12 mouse cellular contexts compared by ENCODE assay signal in genomic region chr3:135556851-135557662, GRCm38 (mm10).
DNase-seq lines count a peak whose midpoint lies in the region.
"Had no signal": no experiment of that assay in that cellular context is flagged by ENCODE, and none has a peak within 500 bp of the region (broad histone marks: within the 10 kb centered on the region; RNA-seq: fewer than 3 reads in every experiment).

No protein-coding gene starts in this region.

- intact Hi-C loops in gastrocnemius, postnatal 14 days (cut with DNase I; ENCODE audit: low total_unique reads), result no loop called here

- DNase-seq in gastrocnemius, adult 18-20 months (ENCODE audit: low spot score), result peak; percentile 33
- DNase-seq in gastrocnemius, postnatal 14 days, result no peak
- DNase-seq in right cerebral cortex, adult 2 months (ENCODE audit: low spot score in 2 of 2), result peak; percentile 38 to 42
- DNase-seq in right cerebral cortex, postnatal 14 days, result no peak
- peak; percentile 27 to 40 for DNase-seq in layer of hippocampus, postnatal 10 days (ENCODE audit: low spot score in 2 of 2)
- DNase-seq in kidney, postnatal 4 days, result no peak
- DNase-seq in spleen, adult 18-20 months, result no peak
- DNase-seq: cerebellum, adult 11-12 months; gastrocnemius, postnatal 25 days; kidney, adult 11 months; kidney, postnatal 25 days; lung, postnatal 14 days had no signal

Comparison
In these comparisons a context has a peak if more than half of its experiments do, and no peak if none do; other contexts are left out.
1. DNase-seq: peak in gastrocnemius, adult 18-20 months (single experiment), right cerebral cortex, adult 2 months (2 of 2) and layer of hippocampus, postnatal 10 days (2 of 2); none in gastrocnemius, postnatal 14 days (single experiment), right cerebral cortex, postnatal 14 days (single experiment), kidney, postnatal 4 days (0 of 2) and spleen, adult 18-20 months (0 of 2).